ENCODE assay signal across 8 mouse cellular contexts in the genomic region with DNA sequence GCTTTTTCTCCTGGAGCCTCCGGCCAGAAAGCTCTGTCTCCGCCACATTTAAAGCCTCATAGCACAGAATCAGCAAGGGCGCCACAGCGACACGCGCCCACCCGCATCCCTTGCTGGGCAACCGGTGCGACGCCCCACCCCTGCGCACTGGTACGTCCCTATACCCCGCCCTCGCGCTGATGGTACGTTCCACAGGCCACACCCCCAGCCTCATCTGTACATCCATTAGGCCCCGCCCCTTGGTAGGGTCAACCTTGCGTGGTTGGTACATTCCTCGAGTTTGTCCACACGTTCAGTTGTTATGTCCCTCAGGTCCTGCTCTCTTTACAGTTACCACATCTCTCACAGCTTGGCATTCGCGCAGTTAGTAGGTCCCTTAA. TPM values are rescaled to one million over a fixed set of nuclear protein-coding genes. Genes with fewer than 3 reads are reported as not detected.
DNase-seq lines count a peak whose midpoint lies in the region; ATAC-seq and TF ChIP-seq lines count a peak whose summit lies in the region.

A gene (minus strand): TSS at position 148 of the 380 bp plus-strand sequence.
A gene (plus strand): TSS at position 298 of the 380 bp plus-strand sequence.

- peak within 1 kb of the TSS; percentile 86 for H3K4me2 ChIP-seq in hindbrain, postnatal 0 days (ENCODE audit: low read depth, low read length)

- DNase-seq in adrenal gland, adult (ENCODE audit: inconsistent age in 2 of 2, low spot score in 1 of 2) = peak; percentile 98 to 100
- DNase-seq in embryo, embryonic 10 days (ENCODE audit: low spot score) = peak; percentile 98
- DNase-seq in gastrocnemius, postnatal 10 days = peak; percentile 96
- peak; percentile 98 for DNase-seq in hindbrain, postnatal 0 days (ENCODE audit: low spot score)
- peak; percentile 97 to 99 for DNase-seq in left cerebral cortex, adult 18-20 months (ENCODE audit: low spot score in 2 of 2)
- peak; percentile 99 for DNase-seq in lung, postnatal 36 days
- peak; percentile 97 for DNase-seq in right cerebral cortex, adult 18-20 months
- peak; percentile 96 for DNase-seq in urinary bladder, postnatal 25 days (ENCODE audit: low spot score)

- peaks cover 14% of the 10 kb centered on the region for H3K4me1 ChIP-seq in hindbrain, postnatal 0 days (ENCODE audit: insufficient read depth, low read length)

- no peaks in the 10 kb centered on the region; the same call in 1 of the 2 replicates for H3K36me3 ChIP-seq in hindbrain, postnatal 0 days (ENCODE audit: insufficient read depth, low read length)

- TF ChIP-seq CTCF in hindbrain, postnatal 0 days (IDR thresholded peaks at IDR 0.05; ENCODE audit: low read depth) = no peak

- peak; percentile 90 for ATAC-seq in hindbrain, postnatal 0 days

- peak within 1 kb of the TSS; percentile 76 for H3K4me3 ChIP-seq in hindbrain, postnatal 0 days (ENCODE audit: low read length)

- peak within 1 kb of the TSS; percentile 86 for H3K27ac ChIP-seq in hindbrain, postnatal 0 days

- H3K27me3 ChIP-seq in hindbrain, postnatal 0 days (ENCODE audit: insufficient read depth, low read length) = no peaks in the 10 kb centered on the region

- WGBS in hindbrain, postnatal 0 days = under 1% methylated on average over 22 of the region's 22 CpGs

- H3K9me3 ChIP-seq in hindbrain, postnatal 0 days (ENCODE audit: low read length) = no peaks in the 10 kb centered on the region

- peak within 1 kb of the TSS; percentile 60 for H3K9ac ChIP-seq in hindbrain, postnatal 0 days (replicated peaks; ENCODE audit: low read length)

RNA-seq across cellular contexts. Expression of the first gene that starts in this region (rescaled TPM):
- total RNA-seq in gastrocnemius, postnatal 10 days (2021) = 1 to 10 TPM; 4.7 to 6.2 TPM
- 38.0 and 38.6 TPM in 2 replicates for total RNA-seq in hindbrain, postnatal 0 days (2014; rRNA removed)
- 30.1 and 30.4 TPM in 2 replicates for polyA plus RNA-seq in hindbrain, postnatal 0 days (2015; fragmentation: Nextera tagmentation; extraction: Ambion mirVana)
- total RNA-seq in left cerebral cortex, adult 18-20 months (2021) = 10 to 100 TPM; 28.7 to 31.0 TPM

RNA-seq across cellular contexts. Expression of the second gene that starts in this region (rescaled TPM):
- total RNA-seq in gastrocnemius, postnatal 10 days (2021) = 10 to 100 TPM; 22.4 to 23.9 TPM
- 37.3 and 40.1 TPM in 2 replicates for total RNA-seq in hindbrain, postnatal 0 days (2014; rRNA removed)
- 30.8 and 31.9 TPM in 2 replicates for polyA plus RNA-seq in hindbrain, postnatal 0 days (2015; fragmentation: Nextera tagmentation; extraction: Ambion mirVana)
- 10 to 100 TPM; 34.0 to 41.6 TPM for total RNA-seq in left cerebral cortex, adult 18-20 months (2021)

Comparison
In these comparisons a context has a peak if more than half of its experiments do, and no peak if none do; other contexts are left out.
1. Peak in every context shown above with its lines: DNase-seq, ATAC-seq, H3K4me3 ChIP-seq and H3K27ac ChIP-seq.